Mouse (Mus musculus): ENCODE data around the gene Zfp618.

- TF ChIP-seq EP300 (optimal IDR thresholded peaks at IDR 0.05) = no peak
- no peak for TF ChIP-seq CTCF (IDR thresholded peaks at IDR 0.05; ENCODE audit: low read depth)
Measured at GRCm38 (mm10) chr4:63171122-63171521, 205.7 kb downstream of the Zfp618 start.
